Mouse (Mus musculus) CD4-positive, CD25-positive, alpha-beta regulatory T cell, adult 2 months (primary cell): ENCODE results near the gene A830031A19Rik.

Experiments
- DNase-seq: peaks from one replicate; pipeline ENCODE4 v3.0.0-alpha.2; 2012; ENCODE audit warnings: low read depth, low spot score

A830031A19Rik gene

GRCm38 (mm10) chr11:24008976-24009375 lies 65.9 kb downstream of the A830031A19Rik start:
- DNase-seq: no peak

- peak; percentile 8 for DNase-seq
Measured at GRCm38 (mm10) chr11:24008244-24008643, 66.6 kb downstream of the A830031A19Rik start.

- DNase-seq: no peak
Measured at GRCm38 (mm10) chr11:24005445-24006156, 69.3 kb downstream of the A830031A19Rik start.

GRCm38 (mm10) chr11:24000675-24001074 lies 74.2 kb downstream of the A830031A19Rik start:
- no peak for DNase-seq
